Mouse (Mus musculus) ES-E14 (cell line): ENCODE measurements around the gene Tmem9. TPM values are rescaled to one million over a fixed set of nuclear protein-coding genes. Genes with fewer than 3 reads are reported as not detected.

ENCODE experiments used
- DNase-seq: peaks from one replicate; pipeline ENCODE4 v3.0.0-alpha.2; 2013; ENCODE audit warnings: low read depth, low spot score
- H3K27ac ChIP-seq: 2 replicates; pipeline ENCODE4 v1.5.1; 2012; ENCODE audit warnings: low read depth, mild to moderate bottlenecking, low read length, moderate library complexity, mixed read lengths; ENCODE audit not compliant: poor library complexity, insufficient read depth, severe bottlenecking
- H3K36me3 ChIP-seq: 2 replicates; pipeline ENCODE4 v1.6.1; 2012; ENCODE audit warnings: mild to moderate bottlenecking, low read length, moderate library complexity, mixed read lengths; ENCODE audit not compliant: control insufficient read depth, poor library complexity, insufficient read depth, severe bottlenecking
- H3K4me1 ChIP-seq, 2 experiments: fragments of 150-350 bp in 1 of 2; sonication (generic) in 1 of 2; 2 replicates each; pipeline ENCODE4 v1.6.1; 2012; ENCODE audit warnings: low read length in 2 of 2, mild to moderate bottlenecking in 1 of 2, mixed read lengths in 1 of 2; ENCODE audit not compliant: control insufficient read depth in 2 of 2, insufficient read depth in 2 of 2, poor library complexity in 1 of 2
- H3K4me3 ChIP-seq, 2 experiments: fragments of 150-350 bp in 1 of 2; sonication (generic) in 1 of 2; 2 replicates each; pipeline ENCODE4 v1.5.1; 2012; ENCODE audit warnings: low read length in 2 of 2, low read depth in 1 of 2, mild to moderate bottlenecking in 1 of 2, mixed read lengths in 1 of 2; ENCODE audit not compliant: insufficient read depth in 1 of 2, poor library complexity in 1 of 2, severe bottlenecking in 1 of 2
- H3K9ac ChIP-seq: 2 replicates; pipeline ENCODE4 v1.6.1; 2012; ENCODE audit warnings: low read depth, mild to moderate bottlenecking, low read length, mixed read lengths; ENCODE audit not compliant: poor library complexity, insufficient read depth, severe bottlenecking
- H3K9me3 ChIP-seq: fragments of 150-350 bp; sonication (generic); 2 replicates; pipeline ENCODE4 v1.6.1; 2012; ENCODE audit warnings: low read depth, mild to moderate bottlenecking, low read length; ENCODE audit not compliant: control insufficient read depth, insufficient read depth
- CHD2 ChIP-seq: IDR thresholded peaks from 2 replicates; pipeline ENCODE4 v1.6.1; 2014; ENCODE audit warnings: mild to moderate bottlenecking, low read depth, low read length, inconsistent platforms
- HCFC1 ChIP-seq: IDR thresholded peaks from 2 replicates; pipeline ENCODE4 v1.6.1; 2012; ENCODE audit warnings: low read length, inconsistent platforms, borderline replicate concordance; ENCODE audit not compliant: insufficient read depth
- MAFK ChIP-seq: IDR thresholded peaks from 2 replicates; pipeline ENCODE4 v1.6.1; 2014; ENCODE audit warnings: mild to moderate bottlenecking, low read depth, low read length, inconsistent platforms; ENCODE audit not compliant: insufficient read depth
- ZC3H11A ChIP-seq: IDR thresholded peaks from 2 replicates; pipeline ENCODE4 v1.6.1; 2012; ENCODE audit warnings: low read depth, mild to moderate bottlenecking, inconsistent platforms, low read length, borderline replicate concordance
- ZNF384 ChIP-seq: IDR thresholded peaks from 2 replicates; pipeline ENCODE4 v1.6.1; 2012; ENCODE audit warnings: low read depth, low read length, inconsistent platforms
- in situ Hi-C, 2 experiments: fragments of 600-800 bp; cut with MboI; formaldehyde crosslinking; loops; one replicate each; pipeline ENCODE4 v1.15.1; 2025; ENCODE audit warnings: low sequenced_read_pairs in 2 of 2, inconsistent platforms in 1 of 2; ENCODE audit not compliant: unreplicated experiment in 2 of 2
- total RNA-seq: library from RNA; depleted of rRNA; stranded (reverse); fragments of 300-350 nt; gene quantifications from 2 replicates; pipeline ENCODE4 v1.2.3, GENCODE M21; 2012

Gene Tmem9
- total RNA-seq, 1 experiment, result 52.8 TPM

- Histone ChIP-seq H3K9ac (no peak overlapping the region), H3K27ac (no peak overlapping the region), H3K36me3 (no peaks in the 10 kb centered on the region), H3K4me1 (no peaks in the 10 kb centered on the region), H3K9me3 (no peaks in the 10 kb centered on the region), H3K4me3 (no peak overlapping the region)
- in situ Hi-C loops, result no loop called here
- DNase-seq, result no peak
- TF ChIP-seq HCFC1 (no peak), CHD2 (no peak), ZC3H11A (no peak)
Observed at GRCm38 (mm10) chr1:136040874-136041273, 32.9 kb downstream of the Tmem9 start.

- peak; percentile 11; the same call in 1 of the 2 replicates for TF ChIP-seq ZC3H11A
- no peak for TF ChIP-seq HCFC1
- Histone ChIP-seq H3K36me3 (no peaks in the 10 kb centered on the region), H3K27ac (no peak overlapping the region), H3K4me3 (no peak overlapping the region), H3K9me3 (no peaks in the 10 kb centered on the region), H3K9ac (no peak overlapping the region), H3K4me1 (no peaks in the 10 kb centered on the region)
- in situ Hi-C loops, result no loop called here
- DNase-seq, result peak; percentile 41
Observed at GRCm38 (mm10) chr1:136045774-136046173, 37.8 kb downstream of the Tmem9 start.

GRCm38 (mm10) chr1:136047432-136047831 lies 39.5 kb downstream of the Tmem9 start:
- Histone ChIP-seq H3K9me3 (no peaks in the 10 kb centered on the region), H3K27ac (no peak overlapping the region), H3K4me3 (no peak overlapping the region), H3K36me3 (no peaks in the 10 kb centered on the region), H3K4me1 (no peaks in the 10 kb centered on the region), H3K9ac (no peak overlapping the region)
- peak; percentile 24 for DNase-seq
- in situ Hi-C loops, result no loop called here
- no peak for TF ChIP-seq ZNF384
- TF ChIP-seq MAFK, result no peak
- TF ChIP-seq HCFC1, result no peak
- no peak for TF ChIP-seq ZC3H11A
- no peak for TF ChIP-seq CHD2

GRCm38 (mm10) chr1:136047894-136048293 lies 39.9 kb downstream of the Tmem9 start:
- H3K9me3 ChIP-seq, result no peaks in the 10 kb centered on the region
- H3K9ac ChIP-seq, result no peak overlapping the region
- DNase-seq, result no peak
- no peaks in the 10 kb centered on the region for H3K36me3 ChIP-seq
- no peaks in the 10 kb centered on the region for H3K4me1 ChIP-seq
- TF ChIP-seq ZC3H11A (no peak), CHD2 (no peak), MAFK (no peak), HCFC1 (no peak), ZNF384 (no peak)
- in situ Hi-C loops, result no loop called here
- H3K4me3 ChIP-seq, result no peak overlapping the region
- no peak overlapping the region for H3K27ac ChIP-seq

- peak; percentile 12 for DNase-seq
- TF ChIP-seq ZNF384 (no peak), ZC3H11A (no peak), CHD2 (no peak), MAFK (no peak), HCFC1 (no peak)
- Histone ChIP-seq H3K27ac (no peak within 1 kb of the TSS), H3K9ac (no peak within 1 kb of the TSS), H3K4me3 (peak within 1 kb of the TSS; percentile 52 to 56), H3K36me3 (no peaks in the 10 kb centered on the region), H3K4me1 (no peaks in the 10 kb centered on the region), H3K9me3 (no peaks in the 10 kb centered on the region)
- in situ Hi-C loops, result no loop called here
Observed at GRCm38 (mm10) chr1:136050312-136051012, 42.5 kb downstream of the Tmem9 start, which contains the start of gene Ascl5. Ascl5 (plus strand) TSS chr1:136050804.
